In the genomic region with DNA sequence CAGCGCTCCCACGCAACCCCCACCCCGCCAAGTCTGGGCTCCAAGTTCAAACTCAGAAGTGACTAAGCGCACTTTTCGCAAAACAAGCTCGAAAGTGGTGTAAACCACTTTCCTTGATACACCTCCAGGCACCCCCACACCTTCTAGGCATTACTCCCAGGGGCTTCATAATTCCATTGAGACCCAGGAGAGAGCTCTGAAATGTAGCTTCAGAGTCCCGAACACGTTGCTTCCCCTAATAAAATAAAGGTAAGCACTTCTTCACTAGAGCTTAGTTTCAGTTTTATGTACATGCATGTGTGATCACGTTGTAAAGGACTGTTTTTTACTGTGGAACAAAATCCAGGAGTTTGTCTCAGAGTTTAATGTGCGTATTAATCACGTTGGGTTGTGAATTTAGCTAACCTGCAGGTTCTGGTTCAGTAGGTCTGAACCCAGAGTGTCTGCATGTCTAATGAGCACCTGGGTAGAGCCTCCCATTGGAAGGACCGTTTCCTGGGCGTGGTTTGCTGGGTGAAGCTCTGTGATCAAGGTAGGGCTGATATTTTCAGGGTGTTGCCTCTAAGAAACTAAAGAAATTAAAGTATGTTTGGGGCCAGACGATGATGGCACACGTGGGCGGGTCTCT, we compare ENCODE assay signal across 7 mouse cellular contexts. TPM values are rescaled to one million over a fixed set of nuclear protein-coding genes. Genes with fewer than 3 reads are reported as not detected.
DNase-seq lines count a peak whose midpoint lies in the region; ATAC-seq lines count a peak whose summit lies in the region.

No protein-coding gene starts in this region.

- H3K27me3 ChIP-seq in midbrain, embryonic 12.5 days, result peaks cover 44% of the 10 kb centered on the region

- 8% methylated on average over 16 of the region's 16 CpGs for WGBS in midbrain, embryonic 12.5 days

- intact Hi-C loops in heart, postnatal 10 days (cut with DNase I), result loop anchor here (1.0 kb wide), 1 partner anchor 209 kb away; no protein-coding TSS in a partner anchor

- peak; percentile 26 for ATAC-seq in common myeloid progenitor, adult 5-6 weeks (replicated peaks; ENCODE audit: low read depth, poor library complexity, severe bottlenecking)
- ATAC-seq in midbrain, embryonic 12.5 days (ENCODE audit: low FRiP score, low read depth), result no peak

- DNase-seq in NIH3T3 (ENCODE audit: low read depth), result peak; percentile 27
- peak; percentile 46 to 51 for DNase-seq in heart, postnatal 10 days
- DNase-seq in kidney, postnatal 4 days, result peak; percentile 60 to 69
- peak; percentile 52 to 76 for DNase-seq in thymus, adult 18-20 months
- no peak for DNase-seq in cerebellum, postnatal 10 days

- peak overlapping the region; percentile 93 for H3K4me2 ChIP-seq in midbrain, embryonic 12.5 days (replicated peaks)

- H3K27ac ChIP-seq in midbrain, embryonic 12.5 days (replicated peaks), result no peak overlapping the region

- H3K4me1 ChIP-seq in midbrain, embryonic 12.5 days, result peaks cover 13% of the 10 kb centered on the region; the same call in 1 of the 2 replicates

- peak overlapping the region; percentile 68; the same call in 1 of the 2 replicates for H3K9ac ChIP-seq in midbrain, embryonic 12.5 days (replicated peaks)

- H3K4me3 ChIP-seq in midbrain, embryonic 12.5 days, result peak overlapping the region; percentile 62

- H3K36me3 ChIP-seq in midbrain, embryonic 12.5 days, result no peaks in the 10 kb centered on the region

- no peaks in the 10 kb centered on the region for H3K9me3 ChIP-seq in midbrain, embryonic 12.5 days

RNA-seq across cellular contexts. Expression of gene Tgfbr2, which starts 0.4 kb away (rescaled TPM):
- total RNA-seq in common myeloid progenitor, adult 5-6 weeks (2017), result 15.4 and 19.1 TPM in 2 replicates
- 10 to 100 TPM; 56.8 to 60.9 TPM for total RNA-seq in heart, postnatal 10 days (2021)
- 12.0 and 14.1 TPM in 2 replicates for polyA plus RNA-seq in midbrain, embryonic 12.5 days (2016; fragmentation: Nextera tagmentation; extraction: Ambion mirVana)

Comparison
In these comparisons a context has a peak if more than half of its experiments do, and no peak if none do; other contexts are left out.
1. DNase-seq: peak in NIH3T3 (single experiment), heart, postnatal 10 days (2 of 2), kidney, postnatal 4 days (2 of 2) and thymus, adult 18-20 months (2 of 2); none in cerebellum, postnatal 10 days (0 of 2).